Mouse (Mus musculus) CH12.LX (cell line): Measurements from ENCODE around the gene Samd11.

Source experiments
- E2F4 ChIP-seq: IDR thresholded peaks from 2 replicates; pipeline ENCODE4 v1.6.1; 2011; ENCODE audit warnings: low read depth, low read length, improper control_type of control experiment; ENCODE audit not compliant: insufficient replicate concordance
- MXI1 ChIP-seq: IDR thresholded peaks from 2 replicates; pipeline ENCODE4 v1.6.1; 2011; ENCODE audit warnings: mild to moderate bottlenecking, low read depth, low read length, improper control_type of control experiment
- POLR2A ChIP-seq: IDR thresholded peaks from 2 replicates; pipeline ENCODE4 v1.6.1; 2011; ENCODE audit warnings: low read depth, mild to moderate bottlenecking, improper control_type of control experiment, low read length
- ZNF384 ChIP-seq: IDR thresholded peaks from 2 replicates; pipeline ENCODE4 v1.6.1; 2012; ENCODE audit warnings: low read depth, low read length, improper control_type of control experiment, inconsistent platforms

GRCm38 (mm10) chr4:156202462-156202893 lies 53.0 kb downstream of the Samd11 start:
- TF ChIP-seq E2F4 (no peak), POLR2A (no peak), MXI1 (no peak), ZNF384 (no peak)
